In the genomic region with DNA sequence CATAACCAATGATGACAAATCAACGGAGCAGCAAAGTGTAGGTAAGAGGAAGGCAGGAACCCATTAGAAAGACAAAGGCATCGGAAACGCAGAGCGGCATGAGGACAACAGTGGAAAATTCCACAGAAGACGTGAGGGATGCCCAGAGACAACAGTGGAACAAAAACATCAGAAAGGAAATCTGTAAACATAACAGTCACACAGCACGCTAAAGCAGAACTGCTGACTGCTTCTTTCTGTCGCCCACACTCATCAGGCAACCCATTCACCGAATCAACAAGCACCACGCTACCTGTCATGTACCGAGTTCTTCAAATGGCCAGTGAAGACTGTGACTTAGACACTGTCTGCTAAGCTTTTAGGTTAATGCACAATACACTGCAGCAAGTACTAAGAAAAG, we compare ENCODE assay signal across 15 mouse cellular contexts.
"Had no signal": no experiment of that assay in that cellular context is flagged by ENCODE, and none has a peak within 500 bp of the region (broad histone marks: within the 10 kb centered on the region; RNA-seq: fewer than 3 reads in every experiment).

No protein-coding gene starts in this region.

- DNase-seq: kidney, adult 2 months; kidney, postnatal 25 days; layer of hippocampus, postnatal 36 days; liver; lung, adult 18-20 months; lung, postnatal 10 days; lung, postnatal 36 days; right cerebral cortex, adult 18-20 months; right cerebral cortex, postnatal 14 days; right cerebral cortex, postnatal 4 days; thymus, adult 2 months; thymus, postnatal 25 days had no signal

- ATAC-seq: liver, embryonic 12.5 days; midbrain, embryonic 13.5 days; midbrain, embryonic 16.5 days had no signal
